In the genomic region with DNA sequence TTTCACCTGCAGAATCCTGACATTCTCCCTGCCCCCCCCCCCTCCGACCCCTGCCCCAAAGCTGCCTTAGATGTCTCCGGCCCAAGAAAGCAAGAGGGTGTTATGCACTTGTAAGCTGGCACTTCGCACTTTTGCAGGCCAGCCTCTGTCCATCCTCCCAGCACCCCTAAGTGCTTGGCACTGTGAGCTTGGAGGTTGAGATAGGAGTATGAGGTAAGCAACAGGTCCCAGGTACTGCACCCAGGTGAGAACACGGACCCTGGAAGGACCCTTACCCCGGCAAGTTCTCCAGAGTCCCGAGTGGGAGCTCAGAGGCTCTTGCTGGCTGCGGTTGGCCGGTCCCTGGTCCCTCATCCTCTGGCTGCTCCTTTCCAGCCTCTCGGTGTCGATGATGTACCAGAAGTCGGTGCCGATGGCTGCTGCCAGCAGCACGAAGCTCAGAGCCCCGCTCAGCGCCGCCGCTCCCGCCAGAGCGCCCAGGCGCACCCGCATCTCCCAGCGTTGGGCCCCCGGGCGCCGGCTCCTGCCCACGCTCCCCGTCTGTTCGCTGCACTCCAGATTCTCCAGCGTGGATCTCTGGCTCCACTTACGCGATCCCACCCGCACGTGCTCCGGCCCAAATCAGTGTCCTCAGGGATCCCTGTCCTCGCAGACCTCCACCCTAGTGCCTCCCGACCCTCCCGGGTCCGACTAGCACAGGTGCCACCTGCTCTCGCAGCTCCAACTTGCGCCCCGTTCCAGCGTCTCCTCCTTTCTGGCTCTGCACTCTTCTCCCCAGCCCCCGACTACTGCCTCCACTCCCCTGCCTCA, we compare ENCODE assay signal across 8 mouse cellular contexts. TPM values are rescaled to one million over a fixed set of nuclear protein-coding genes. Genes with fewer than 3 reads are reported as not detected.
A peak's percentile ranks its signal among the peaks of the same experiment; 100 is the strongest.
DNase-seq lines count a peak whose midpoint lies in the region; ATAC-seq and TF ChIP-seq lines count a peak whose summit lies in the region.
"Had no signal": no experiment of that assay in that cellular context is flagged by ENCODE, and none has a peak within 500 bp of the region (broad histone marks: within the 10 kb centered on the region; RNA-seq: fewer than 3 reads in every experiment).

No protein-coding gene starts in this region.

- no peaks in the 10 kb centered on the region for H3K36me3 ChIP-seq in lung, embryonic 14.5 days (ENCODE audit: insufficient read depth)
- H3K36me3 ChIP-seq in forebrain, embryonic 15.5 days: no peaks in the 10 kb centered on the region
- no peaks in the 10 kb centered on the region for H3K36me3 ChIP-seq in midbrain, embryonic 15.5 days (replicated peaks)

- H3K9ac ChIP-seq in lung, embryonic 14.5 days: no peak overlapping the region
- H3K9ac ChIP-seq in forebrain, embryonic 15.5 days (replicated peaks): peak overlapping the region; percentile 8; the same call in 1 of the 2 replicates
- peak overlapping the region; percentile 35; the same call in 1 of the 2 replicates for H3K9ac ChIP-seq in midbrain, embryonic 15.5 days

- no peak for ATAC-seq in lung, embryonic 14.5 days (ENCODE audit: insufficient read depth)
- no peak for ATAC-seq in forebrain, embryonic 15.5 days (replicated peaks)
- no peak for ATAC-seq in midbrain, embryonic 15.5 days (replicated peaks)
- no peak for ATAC-seq in erythroid progenitor cell, adult 5-6 weeks (replicated peaks; ENCODE audit: low FRiP score, poor library complexity, severe bottlenecking)

- H3K4me1 ChIP-seq in lung, embryonic 14.5 days (ENCODE audit: insufficient read depth): no peaks in the 10 kb centered on the region
- peaks cover 8% of the 10 kb centered on the region for H3K4me1 ChIP-seq in forebrain, embryonic 15.5 days
- peaks cover 10% of the 10 kb centered on the region for H3K4me1 ChIP-seq in midbrain, embryonic 15.5 days

- H3K4me3 ChIP-seq in lung, embryonic 14.5 days (ENCODE audit: low read depth, low read length): peak overlapping the region; percentile 22
- peak overlapping the region; percentile 34 for H3K4me3 ChIP-seq in forebrain, embryonic 15.5 days
- peak overlapping the region; percentile 42 for H3K4me3 ChIP-seq in midbrain, embryonic 15.5 days

- no peak for DNase-seq in lung, embryonic 14.5 days
- DNase-seq in lung, postnatal 14 days: no peak
- peak; percentile 57 for DNase-seq in layer of hippocampus, adult 9-11 months
- DNase-seq in urinary bladder, adult 2 months (ENCODE audit: low spot score): no peak

- H3K27ac ChIP-seq in lung, embryonic 14.5 days (ENCODE audit: low read depth): no peak overlapping the region
- no peak overlapping the region for H3K27ac ChIP-seq in forebrain, embryonic 15.5 days (replicated peaks)
- no peak overlapping the region for H3K27ac ChIP-seq in midbrain, embryonic 15.5 days

- TF ChIP-seq CTCF in lung, embryonic 14.5 days (IDR thresholded peaks at IDR 0.05; ENCODE audit: low read depth): no peak

- 4% methylated on average over 42 of the region's 43 CpGs for WGBS in lung, embryonic 14.5 days
- WGBS in forebrain, embryonic 15.5 days: 4% methylated on average over 43 of the region's 43 CpGs
- WGBS in midbrain, embryonic 15.5 days: 4% methylated on average over 43 of the region's 43 CpGs

- H3K9me3 ChIP-seq in lung, embryonic 14.5 days (ENCODE audit: low read depth, low read length): no peaks in the 10 kb centered on the region
- H3K9me3 ChIP-seq in forebrain, embryonic 15.5 days: no peaks in the 10 kb centered on the region
- no peaks in the 10 kb centered on the region for H3K9me3 ChIP-seq in midbrain, embryonic 15.5 days

- peaks cover 44% of the 10 kb centered on the region for H3K27me3 ChIP-seq in lung, embryonic 14.5 days (ENCODE audit: insufficient read depth, low read length)
- H3K27me3 ChIP-seq in forebrain, embryonic 15.5 days: peaks cover 38% of the 10 kb centered on the region
- peaks cover 40% of the 10 kb centered on the region for H3K27me3 ChIP-seq in midbrain, embryonic 15.5 days (replicated peaks)

- H3K4me2 ChIP-seq in lung, embryonic 14.5 days: peak overlapping the region; percentile 51
- peak overlapping the region; percentile 56 for H3K4me2 ChIP-seq in forebrain, embryonic 15.5 days (replicated peaks)
- peak overlapping the region; percentile 71 for H3K4me2 ChIP-seq in midbrain, embryonic 15.5 days

RNA-seq across cellular contexts. Expression of a gene that starts 0.6 kb away (rescaled TPM):
- polyA plus RNA-seq in lung, embryonic 14.5 days (2014; fragmentation: Nextera tagmentation; extraction: Ambion mirVana): not detected in 2 replicates
- polyA plus RNA-seq in forebrain, embryonic 15.5 days (2015; fragmentation: Nextera tagmentation; extraction: Ambion mirVana): not detected in 2 replicates
- 0.27 and 0.40 TPM in 2 replicates for polyA plus RNA-seq in midbrain, embryonic 15.5 days (2015; fragmentation: Nextera tagmentation; extraction: Ambion mirVana)
- total RNA-seq in erythroid progenitor cell, adult 5-6 weeks (2015; ENCODE audit: low replicate concordance): not detected in 2 replicates
- not detected in 2 replicates for total RNA-seq in erythroid progenitor cell, adult 5-6 weeks (2017; ENCODE audit: low replicate concordance)
- 0.04 TPM in 1 of 2 replicates, not detected in the other for polyA plus RNA-seq in urinary bladder, adult 2 months (2012; rRNA removed)
- total RNA-seq: adrenal gland, postnatal 36 days had no signal

RNA-seq across cellular contexts. Expression of a gene that starts 46.2 kb away (rescaled TPM):
- 15.3 and 15.9 TPM in 2 replicates for polyA plus RNA-seq in lung, embryonic 14.5 days (2014; fragmentation: Nextera tagmentation; extraction: Ambion mirVana)
- 32.2 and 36.1 TPM in 2 replicates for polyA plus RNA-seq in forebrain, embryonic 15.5 days (2015; fragmentation: Nextera tagmentation; extraction: Ambion mirVana)
- polyA plus RNA-seq in midbrain, embryonic 15.5 days (2015; fragmentation: Nextera tagmentation; extraction: Ambion mirVana): 57.2 and 63.7 TPM in 2 replicates
- total RNA-seq in erythroid progenitor cell, adult 5-6 weeks (2015; ENCODE audit: low replicate concordance): 2.9 and 6.7 TPM in 2 replicates
- total RNA-seq in erythroid progenitor cell, adult 5-6 weeks (2017; ENCODE audit: low replicate concordance): 0.13 TPM in 1 of 2 replicates, not detected in the other
- 26.1 and 28.4 TPM in 2 replicates for polyA plus RNA-seq in urinary bladder, adult 2 months (2012; rRNA removed)
